Mouse (Mus musculus) forebrain, postnatal 0 days (tissue): Measurements from ENCODE around the gene Adam22. TPM values are rescaled to one million over a fixed set of nuclear protein-coding genes. Genes with fewer than 3 reads are reported as not detected.

ENCODE experiments used
- ATAC-seq: fragments of 200-750 bp; cut with Nextera tagmentation; 2 replicates; pipeline ENCODE4 v1.8.0; 2017; ENCODE audit warnings: mild to moderate bottlenecking, moderate library complexity
- DNase-seq: peaks from one replicate; pipeline ENCODE4 v3.0.0-alpha.2; 2015
- H3K27ac ChIP-seq: fragments of 300-500 bp; sonication (generic); 2 replicates; pipeline ENCODE4 v1.5.1; 2014; ENCODE audit warnings: low read depth, mild to moderate bottlenecking, antibody characterized with exemption, low read length, moderate library complexity, mixed read lengths
- H3K27me3 ChIP-seq: fragments of 300-500 bp; sonication (generic); 2 replicates; pipeline ENCODE4 v1.6.1; 2014; ENCODE audit warnings: mild to moderate bottlenecking, low read length, mixed read lengths; ENCODE audit not compliant: insufficient read depth
- H3K36me3 ChIP-seq: fragments of 300-500 bp; sonication (generic); 2 replicates; pipeline ENCODE4 v1.6.1; 2014; ENCODE audit warnings: mild to moderate bottlenecking, moderate library complexity; ENCODE audit not compliant: insufficient read depth
- H3K4me1 ChIP-seq: fragments of 300-500 bp; sonication (generic); 2 replicates; pipeline ENCODE4 v1.6.1; 2014; ENCODE audit warnings: antibody characterized with exemption; ENCODE audit not compliant: insufficient read depth
- H3K4me2 ChIP-seq: fragments of 300-500 bp; sonication (generic); 2 replicates; pipeline ENCODE4 v1.6.1; 2014; ENCODE audit warnings: low read depth, mild to moderate bottlenecking, moderate library complexity
- H3K4me3 ChIP-seq: fragments of 300-500 bp; sonication (generic); 2 replicates; pipeline ENCODE4 v1.5.1; 2014; ENCODE audit warnings: low read depth, low read length, mixed read lengths
- H3K9ac ChIP-seq: fragments of 300-500 bp; sonication (generic); 2 replicates; pipeline ENCODE4 v1.6.1; 2014; ENCODE audit warnings: mild to moderate bottlenecking
- H3K9me3 ChIP-seq: fragments of 300-500 bp; sonication (generic); 2 replicates; pipeline ENCODE4 v1.6.1; 2016; ENCODE audit warnings: low read length
- CTCF ChIP-seq: sonication (generic); IDR thresholded peaks from 2 replicates; pipeline ENCODE4 v1.5.1; 2016; ENCODE audit warnings: antibody characterized with exemption, control low read depth, low read depth
- WGBS: fragments of 180-500 bp; shearing (Covaris S2); extraction: QIAGEN DNeasy Blood & Tissue Kit; methylation state at CpG from one replicate; pipeline ENCODE4 v1.1.7; 2014; 5-methylcytosine and 5-hydroxymethylcytosine counted together
- polyA plus RNA-seq: library from polyadenylated mRNA; unstranded; fragments of >200 nt; fragmentation: Nextera tagmentation; extraction: Ambion mirVana; gene quantifications from 2 replicates; pipeline ENCODE4 v1.2.1, GENCODE M21; 2015
- total RNA-seq: library from RNA; depleted of rRNA; stranded (reverse); fragments of >200 nt; gene quantifications from 2 replicates; pipeline ENCODE4 v1.2.3, GENCODE M21; 2014

Gene Adam22
- total and polyA plus RNA-seq, 2 experiments from 2014 or later = 36.6 to 89.4 TPM

DNA sequence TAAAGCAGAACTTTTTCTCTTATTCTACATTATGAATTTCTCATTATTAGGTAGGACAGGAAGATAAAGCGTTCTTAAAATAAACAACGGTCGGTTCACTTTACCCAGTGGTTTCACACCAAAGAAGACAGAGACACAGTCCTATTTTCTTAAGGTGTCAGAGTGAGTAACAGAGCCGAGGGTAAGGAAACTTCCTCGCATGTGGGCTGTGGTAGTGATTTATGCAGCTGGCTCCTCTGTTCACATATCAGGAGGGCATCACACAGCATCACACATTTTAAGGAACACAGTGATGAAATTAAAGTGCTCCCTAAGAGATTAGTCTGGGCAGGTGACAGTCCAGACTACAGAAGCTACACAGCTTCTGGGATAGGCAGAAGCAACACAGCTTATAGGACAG lies 83.8 kb downstream of the Adam22 start:
- no peaks in the 10 kb centered on the region for H3K27me3 ChIP-seq
- no peak overlapping the region for H3K9ac ChIP-seq
- H3K9me3 ChIP-seq = no peaks in the 10 kb centered on the region
- no peaks in the 10 kb centered on the region for H3K4me1 ChIP-seq
- H3K4me3 ChIP-seq = no peak overlapping the region
- no peak overlapping the region for H3K4me2 ChIP-seq
- no peak for TF ChIP-seq CTCF
- DNase-seq (no peak), ATAC-seq (no peak)
- H3K27ac ChIP-seq = no peak overlapping the region
- 84% methylated on average over 5 of the region's 5 CpGs for WGBS
- no peaks in the 10 kb centered on the region for H3K36me3 ChIP-seq

DNA sequence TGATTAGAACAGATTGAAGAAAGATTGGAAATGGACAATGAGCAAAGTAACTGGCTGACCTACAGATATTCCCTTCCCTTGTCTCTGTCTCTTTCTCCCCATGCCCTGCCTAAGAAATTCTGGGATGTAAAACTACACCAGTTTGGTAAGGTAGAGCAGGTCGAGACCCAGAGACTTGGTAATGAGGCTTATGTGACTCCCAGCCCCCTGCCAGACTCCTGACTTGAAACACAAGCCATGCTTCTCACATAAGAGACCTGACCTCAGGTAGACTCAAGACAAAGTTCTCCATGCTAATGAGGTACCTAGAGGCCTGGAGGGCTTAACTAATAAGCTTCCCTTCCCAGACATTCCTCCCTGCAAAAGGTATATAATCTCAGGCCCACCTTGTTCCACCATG lies 91.8 kb downstream of the Adam22 start:
- 80% methylated on average over 1 of the region's 1 CpGs for WGBS
- Histone ChIP-seq H3K4me2 (no peak overlapping the region), H3K9me3 (no peaks in the 10 kb centered on the region), H3K36me3 (no peaks in the 10 kb centered on the region), H3K4me3 (no peak overlapping the region), H3K4me1 (no peaks in the 10 kb centered on the region), H3K27ac (no peak overlapping the region), H3K9ac (no peak overlapping the region), H3K27me3 (no peaks in the 10 kb centered on the region)
- no peak for TF ChIP-seq CTCF
- DNase-seq (no peak), ATAC-seq (no peak)

DNA sequence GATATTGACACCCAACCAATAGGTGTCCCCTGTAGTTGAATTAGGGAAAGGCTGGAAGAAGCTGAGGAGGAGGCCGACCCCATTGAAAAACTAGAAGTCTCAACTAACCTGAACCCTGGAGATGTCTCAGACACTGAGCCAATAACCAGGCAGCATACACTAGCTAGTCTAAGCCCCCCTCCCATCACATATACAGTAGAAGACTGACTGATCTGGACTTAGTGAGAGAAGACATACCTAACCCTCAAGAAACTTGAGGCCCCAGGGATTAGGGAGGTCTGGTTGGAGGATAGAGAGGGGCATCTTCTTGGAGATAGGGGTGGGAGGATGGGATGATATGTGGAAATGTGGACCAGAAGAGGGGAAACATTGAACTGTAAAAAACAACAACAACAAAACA lies 110.6 kb downstream of the Adam22 start:
- no peaks in the 10 kb centered on the region for H3K27me3 ChIP-seq
- WGBS = 94% methylated on average over 1 of the region's 1 CpGs
- no peak overlapping the region for H3K27ac ChIP-seq
- no peak overlapping the region for H3K9ac ChIP-seq
- ATAC-seq (no peak), DNase-seq (no peak)
- TF ChIP-seq CTCF = no peak
- H3K4me3 ChIP-seq = no peak overlapping the region
- no peak overlapping the region for H3K4me2 ChIP-seq
- H3K4me1 ChIP-seq = no peaks in the 10 kb centered on the region
- H3K36me3 ChIP-seq = no peaks in the 10 kb centered on the region
- no peaks in the 10 kb centered on the region for H3K9me3 ChIP-seq

DNA sequence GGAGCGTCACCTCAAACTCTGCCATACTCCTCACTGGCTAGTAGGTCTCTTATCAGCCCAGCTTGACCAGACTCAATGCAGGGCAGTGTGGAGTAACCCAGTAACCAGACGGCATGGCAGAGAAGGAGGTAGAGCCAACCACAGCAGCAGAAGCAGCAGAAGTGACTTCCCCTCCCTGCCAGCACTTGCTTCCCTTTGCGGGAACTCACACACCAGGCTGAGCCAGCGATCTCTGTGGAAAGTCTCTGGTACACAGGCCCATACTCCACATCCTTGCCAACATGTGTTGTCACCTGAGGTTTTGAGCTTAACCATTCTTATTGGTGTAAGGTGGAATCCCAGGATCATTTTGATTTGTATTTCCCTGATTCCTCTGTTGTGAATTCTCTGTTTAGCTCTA lies 111.5 kb downstream of the Adam22 start:
- Histone ChIP-seq H3K9ac (no peak overlapping the region), H3K27ac (no peak overlapping the region), H3K9me3 (no peaks in the 10 kb centered on the region), H3K4me2 (no peak overlapping the region), H3K4me1 (no peaks in the 10 kb centered on the region), H3K36me3 (no peaks in the 10 kb centered on the region), H3K4me3 (no peak overlapping the region), H3K27me3 (no peaks in the 10 kb centered on the region)
- no peak for TF ChIP-seq CTCF
- no peak for DNase-seq
- no peak for ATAC-seq
- 93% methylated on average over 4 of the region's 4 CpGs for WGBS

DNA sequence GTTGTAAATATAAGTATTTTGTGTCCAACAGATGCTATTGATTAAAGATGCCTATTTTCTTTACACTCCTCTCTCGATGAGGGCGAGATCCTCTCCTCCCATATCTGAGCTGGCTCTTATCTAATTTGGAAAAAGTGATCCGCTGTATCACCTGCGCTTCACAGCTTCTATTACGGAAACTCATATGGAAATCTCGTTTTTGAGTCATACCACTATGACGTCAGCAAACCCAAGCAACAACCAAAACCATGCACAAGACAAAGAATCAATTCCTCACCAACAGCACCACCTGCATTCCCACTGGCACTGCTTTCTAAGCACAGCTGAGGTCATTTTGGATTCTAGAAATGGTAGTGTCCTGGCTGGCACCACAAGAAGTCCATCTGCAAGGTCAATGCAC lies 123.3 kb downstream of the Adam22 start:
- no peak for TF ChIP-seq CTCF
- ATAC-seq (no peak), DNase-seq (no peak)
- Histone ChIP-seq H3K36me3 (no peaks in the 10 kb centered on the region), H3K27ac (no peak overlapping the region), H3K9ac (no peak overlapping the region), H3K4me3 (no peak overlapping the region), H3K27me3 (no peaks in the 10 kb centered on the region), H3K4me2 (no peak overlapping the region), H3K9me3 (no peaks in the 10 kb centered on the region), H3K4me1 (0 out of 2 replicates have a peak, but pooled peaks cover 3% of the 10 kb centered on the region)
- WGBS = 96% methylated on average over 7 of the region's 7 CpGs

DNA sequence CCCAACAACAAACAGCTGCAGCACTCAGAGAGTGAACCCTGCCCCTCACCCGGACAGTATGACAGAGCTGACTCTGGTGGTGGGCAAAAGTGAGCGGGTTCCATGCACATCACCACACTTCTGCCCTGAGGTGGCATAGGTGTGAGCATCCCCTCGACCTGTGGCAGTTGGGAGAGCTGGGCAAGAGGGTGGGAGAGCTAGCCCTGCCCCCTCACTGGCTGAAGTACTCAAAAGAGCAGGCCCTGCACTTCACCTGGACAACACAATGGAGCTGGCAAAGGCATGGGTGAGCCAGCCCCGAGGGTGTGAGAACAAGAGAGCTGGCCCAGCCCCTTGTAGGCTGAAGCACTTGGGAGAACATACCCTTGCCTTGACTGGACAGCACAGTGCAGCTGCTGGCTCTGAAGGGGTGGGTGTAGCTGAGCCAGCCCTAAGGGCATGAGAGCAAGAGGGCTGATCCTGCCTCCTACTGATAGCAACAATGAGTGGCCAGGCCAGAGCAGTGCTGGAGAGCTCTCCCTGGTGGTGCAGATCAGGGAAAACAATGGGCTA lies 124.8 kb downstream of the Adam22 start:
- Histone ChIP-seq H3K9me3 (no peaks in the 10 kb centered on the region), H3K4me1 (0 out of 2 replicates have a peak, but pooled peaks cover 3% of the 10 kb centered on the region), H3K4me3 (no peak overlapping the region), H3K27me3 (no peaks in the 10 kb centered on the region), H3K27ac (no peak overlapping the region), H3K9ac (no peak overlapping the region), H3K36me3 (no peaks in the 10 kb centered on the region), H3K4me2 (no peak overlapping the region)
- WGBS = 41% methylated on average over 4 of the region's 4 CpGs
- ATAC-seq = peak; percentile 36; the same call in 1 of the 2 replicates
- no peak for TF ChIP-seq CTCF
- no peak for DNase-seq

DNA sequence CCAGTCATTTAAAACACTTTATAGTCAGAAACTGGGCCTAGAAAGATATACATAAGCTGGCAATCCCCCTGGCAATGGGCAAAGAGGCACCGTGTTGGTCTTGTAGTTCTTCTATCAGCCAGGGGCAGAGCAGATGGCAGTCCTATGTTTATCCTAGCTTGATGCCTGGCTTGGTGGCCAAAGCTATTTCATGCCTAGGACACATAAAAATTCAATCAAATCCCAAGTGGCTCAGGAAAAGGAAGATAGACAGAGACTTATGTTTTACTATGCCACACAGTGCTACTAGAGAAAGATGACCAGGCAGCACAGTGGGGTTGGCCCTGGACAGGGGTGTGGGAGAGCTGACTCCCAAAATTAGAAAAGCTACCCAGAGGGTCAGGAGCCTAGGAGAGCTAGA lies 125.3 kb downstream of the Adam22 start:
- ATAC-seq (peak; percentile 53), DNase-seq (peak; percentile 6)
- Histone ChIP-seq H3K4me2 (no peak overlapping the region), H3K27ac (no peak overlapping the region), H3K4me3 (no peak overlapping the region), H3K4me1 (0 out of 2 replicates have a peak, but pooled peaks cover 3% of the 10 kb centered on the region), H3K9me3 (no peaks in the 10 kb centered on the region), H3K9ac (no peak overlapping the region), H3K27me3 (no peaks in the 10 kb centered on the region), H3K36me3 (no peaks in the 10 kb centered on the region)
- TF ChIP-seq CTCF = no peak
- 66% methylated on average over 1 of the region's 1 CpGs for WGBS

DNA sequence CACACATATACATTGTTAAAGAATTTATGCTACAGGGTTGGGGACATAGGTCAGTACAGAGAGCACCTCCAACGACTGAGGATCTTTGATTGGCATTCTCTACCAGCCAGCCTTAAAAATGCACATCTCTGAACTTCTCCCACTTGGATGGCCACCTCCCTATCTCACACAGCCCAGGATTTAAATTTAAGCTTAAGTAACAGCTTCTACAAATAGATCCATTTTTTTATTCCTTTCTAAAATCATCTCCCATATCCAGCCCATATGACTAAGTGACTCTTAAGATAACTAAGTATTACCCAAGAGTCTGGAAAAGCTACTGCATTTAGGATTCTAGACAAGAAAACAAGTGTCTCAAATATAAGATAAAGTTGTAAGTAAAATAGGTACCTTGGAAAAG lies 140.9 kb downstream of the Adam22 start:
- H3K9ac ChIP-seq = no peak overlapping the region
- H3K27me3 ChIP-seq = no peaks in the 10 kb centered on the region
- H3K9me3 ChIP-seq = no peaks in the 10 kb centered on the region
- DNase-seq = no peak
- TF ChIP-seq CTCF = no peak
- H3K4me3 ChIP-seq = no peak overlapping the region
- no peak overlapping the region for H3K27ac ChIP-seq
- no peak for ATAC-seq
- WGBS = 79% methylated on average over 1 of the region's 1 CpGs
- H3K4me1 ChIP-seq = 0 out of 2 replicates have a peak, but pooled peaks cover 9% of the 10 kb centered on the region
- H3K36me3 ChIP-seq = no peaks in the 10 kb centered on the region
- no peak overlapping the region for H3K4me2 ChIP-seq
